23 mouse cellular contexts compared by ENCODE assay signal in the genomic region with DNA sequence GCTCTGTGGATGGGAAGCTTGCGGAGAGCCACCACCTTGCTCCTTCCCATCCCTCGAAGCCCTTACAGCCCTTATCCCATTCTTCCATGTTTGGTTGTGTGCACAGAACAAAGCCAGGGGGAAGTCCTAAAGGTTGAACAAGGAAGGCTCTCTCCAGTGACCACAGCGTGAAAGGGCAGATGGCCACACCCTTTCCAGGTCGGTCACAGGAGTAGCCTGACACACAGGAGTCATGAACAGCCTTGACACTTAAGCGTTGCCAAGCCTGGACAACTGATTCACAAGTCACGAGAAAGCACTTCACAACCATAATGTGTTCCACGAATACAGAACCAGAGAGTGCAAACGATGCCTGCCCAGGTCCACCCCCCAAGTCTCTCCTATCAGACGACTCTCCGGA. TPM values are rescaled to one million over a fixed set of nuclear protein-coding genes. Genes with fewer than 3 reads are reported as not detected.
"Had no signal": no experiment of that assay in that cellular context is flagged by ENCODE, and none has a peak within 500 bp of the region (broad histone marks: within the 10 kb centered on the region; RNA-seq: fewer than 3 reads in every experiment).

No protein-coding gene starts in this region.

- ATAC-seq: intestine, embryonic 15.5 days; liver, embryonic 12.5 days; lung, postnatal 0 days had no signal

- H3K4me2 ChIP-seq: intestine, embryonic 15.5 days; kidney, embryonic 15.5 days; limb, embryonic 13.5 days; liver, embryonic 12.5 days; liver, embryonic 15.5 days; lung, embryonic 14.5 days; midbrain, embryonic 11.5 days; neural tube, embryonic 13.5 days had no signal

- H3K9ac ChIP-seq: intestine, embryonic 15.5 days; kidney, embryonic 15.5 days; limb, embryonic 13.5 days; liver, embryonic 12.5 days; liver, embryonic 15.5 days; lung, embryonic 14.5 days; neural tube, embryonic 13.5 days had no signal

- H3K36me3 ChIP-seq: intestine, embryonic 15.5 days; kidney, embryonic 15.5 days; limb, embryonic 10.5 days; limb, embryonic 13.5 days; liver, embryonic 12.5 days; liver, embryonic 15.5 days; neural tube, embryonic 13.5 days had no signal

- H3K27me3 ChIP-seq: intestine, embryonic 15.5 days had no signal

- H3K9me3 ChIP-seq: intestine, embryonic 15.5 days; kidney, embryonic 15.5 days; limb, embryonic 10.5 days; limb, embryonic 13.5 days; liver, embryonic 12.5 days; liver, embryonic 15.5 days; neural tube, embryonic 13.5 days had no signal

- H3K4me3 ChIP-seq: intestine, embryonic 15.5 days; kidney, embryonic 15.5 days; limb, embryonic 10.5 days; limb, embryonic 13.5 days; liver, embryonic 12.5 days; liver, embryonic 15.5 days; neural tube, embryonic 13.5 days had no signal

- DNase-seq: kidney, adult 11 months; kidney, adult 8-10 months; kidney, postnatal 10 days; kidney, postnatal 36 days; liver; lung, embryonic 14.5 days; midbrain, embryonic 14.5 days; thymus, adult 18-20 months; thymus, postnatal 36 days had no signal

- H3K27ac ChIP-seq: intestine, embryonic 15.5 days; kidney, embryonic 15.5 days; limb, embryonic 10.5 days; limb, embryonic 13.5 days; liver, embryonic 12.5 days; liver, embryonic 15.5 days; neural tube, embryonic 13.5 days had no signal

RNA-seq across cellular contexts. Expression of a gene that starts 58.0 kb away (rescaled TPM):
- polyA plus RNA-seq: intestine, embryonic 15.5 days; kidney, embryonic 15.5 days; limb, embryonic 10.5 days; limb, embryonic 13.5 days; liver, embryonic 12.5 days; liver, embryonic 15.5 days; lung, embryonic 14.5 days; lung, postnatal 0 days; midbrain, embryonic 11.5 days; midbrain, embryonic 14.5 days; midbrain, postnatal 0 days; neural tube, embryonic 13.5 days; spleen, adult 2 months; stomach, embryonic 16.5 days; testis, adult 2 months; urinary bladder, adult 2 months had no signal
